Mouse (Mus musculus) adrenal gland (tissue): ENCODE measurements around the gene Lin7a.

Experiments used
- intact Hi-C: fragments of 180-260 bp; cut with DNase I; formaldehyde crosslinking; loops from one replicate; pipeline ENCODE4 v1.15.1; 2025
- long read RNA-seq, 2 experiments: library from polyadenylated mRNA; unstranded; transcript quantifications; one replicate each; pipeline ENCODE4 v2.0.0; 2020; ENCODE audit warnings: borderline replicate concordance in 1 of 2; ENCODE audit not compliant: insufficient replicate concordance in 1 of 2

Gene Lin7a
- long read RNA-seq, experiment 1, partial matches to known transcripts: 0 of 2 reads
- long read RNA-seq, experiment 1, other reads (novel, unspliced or antisense): 0 of 2 reads
- long read RNA-seq, experiment 2, partial matches to known transcripts: 0 of 3 reads
- long read RNA-seq, experiment 2, other reads (novel, unspliced or antisense): 0 of 3 reads

DNA sequence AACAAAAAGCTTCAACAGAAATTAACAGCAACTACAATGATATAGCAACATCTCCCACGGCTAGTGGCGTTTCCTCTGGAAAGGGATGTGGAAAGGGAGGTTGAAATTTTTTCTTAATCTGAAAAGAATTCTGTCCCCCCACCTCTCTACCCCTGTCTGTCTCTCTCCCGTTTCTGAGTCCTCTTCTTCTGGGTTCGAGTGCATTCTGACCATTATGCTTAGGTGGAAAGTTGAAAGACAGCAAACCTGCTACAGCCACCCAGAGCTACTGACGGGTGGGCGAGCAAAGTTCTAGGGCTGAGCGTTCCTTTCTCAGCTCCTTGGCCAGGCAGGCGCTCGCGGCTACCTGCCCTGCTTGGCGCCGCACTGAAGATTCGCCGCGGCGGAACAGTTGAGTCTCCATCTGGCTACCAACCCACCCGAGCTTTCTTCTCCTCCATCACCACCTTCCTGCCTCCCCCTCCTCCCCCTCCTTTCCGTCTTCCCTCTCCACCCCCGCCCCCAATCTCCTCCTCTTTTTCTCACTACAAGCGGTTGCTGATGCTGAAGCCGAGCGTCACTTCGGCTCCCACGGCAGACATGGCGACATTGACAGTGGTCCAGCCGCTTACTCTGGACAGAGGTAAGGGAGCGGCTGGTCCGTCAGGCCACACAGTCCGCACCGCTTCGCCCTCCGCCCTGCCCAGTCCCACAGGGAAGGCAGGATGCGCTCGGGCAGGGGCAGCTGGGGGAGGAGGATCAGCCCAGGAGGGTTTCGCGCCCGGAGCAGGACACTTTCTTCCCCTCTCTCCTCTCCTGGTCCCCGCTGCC, at the start of gene Lin7a:
TSS of gene Lin7a (plus strand) at position 366 of the 810 bp plus-strand sequence.
- intact Hi-C loops: loop anchor here (10.0 kb wide), 1 partner anchor 113 kb away; no protein-coding TSS in a partner anchor

DNA sequence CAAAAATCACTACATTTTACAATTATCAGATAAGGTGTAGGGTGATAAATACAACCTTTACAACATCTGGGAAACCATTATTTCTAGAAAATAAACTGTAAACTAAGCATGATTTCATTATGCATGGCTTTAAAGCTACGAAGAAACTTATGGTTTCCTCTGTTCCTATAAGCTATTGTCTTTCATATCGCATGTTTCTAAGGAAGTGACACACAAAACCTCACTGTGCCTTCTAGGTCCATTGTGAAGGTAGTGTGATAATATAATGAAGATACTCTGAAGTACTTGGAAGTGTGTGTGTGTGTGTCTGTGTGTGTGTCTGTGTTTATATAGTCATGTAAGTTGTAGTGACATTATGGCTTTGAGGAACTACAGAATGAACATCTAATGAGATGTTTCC, 49.8 kb upstream of the Lin7a start:
- intact Hi-C loops: no loop called here

- intact Hi-C loops: no loop called here
These were observed 48.9 kb upstream of the Lin7a start for GRCm38 (mm10) chr10:107222406-107223185.

DNA sequence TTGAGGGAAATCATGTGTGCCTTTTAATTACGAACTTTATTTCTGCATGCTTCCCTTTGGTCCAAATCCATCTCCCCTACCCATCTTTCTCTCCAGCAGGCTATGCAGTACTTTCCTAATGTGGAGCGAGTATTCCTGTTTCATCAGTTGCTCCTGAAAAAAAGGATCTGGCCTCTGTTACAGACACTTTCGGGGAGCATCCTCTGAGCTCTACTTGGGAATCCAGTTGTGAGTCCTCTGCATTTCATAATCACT, 48.4 kb upstream of the Lin7a start:
- intact Hi-C loops: no loop called here

DNA sequence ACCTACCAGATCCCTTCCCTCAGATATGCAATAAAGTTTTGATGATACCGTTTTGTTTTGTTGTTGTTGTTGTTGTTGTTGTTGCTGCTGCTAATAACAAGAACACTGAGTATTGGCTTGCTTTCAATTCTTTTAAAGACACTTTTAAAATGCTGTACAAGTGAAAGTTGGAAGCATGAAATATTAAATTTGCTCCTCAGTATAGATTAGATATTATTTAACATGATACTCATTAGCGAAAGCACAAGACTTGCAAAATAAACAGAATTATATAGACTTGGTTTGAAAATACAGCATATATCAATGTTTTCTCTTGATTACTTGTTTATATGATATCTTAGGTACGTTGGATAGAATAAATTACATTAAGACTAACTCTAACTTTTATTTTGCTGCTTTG, 47.7 kb upstream of the Lin7a start:
- intact Hi-C loops: no loop called here

GRCm38 (mm10) chr10:107224596-107225330, 46.7 kb upstream of the Lin7a start:
- intact Hi-C loops: no loop called here

- intact Hi-C loops: no loop called here
These were observed 46.1 kb upstream of the Lin7a start for GRCm38 (mm10) chr10:107225331-107225835.

DNA sequence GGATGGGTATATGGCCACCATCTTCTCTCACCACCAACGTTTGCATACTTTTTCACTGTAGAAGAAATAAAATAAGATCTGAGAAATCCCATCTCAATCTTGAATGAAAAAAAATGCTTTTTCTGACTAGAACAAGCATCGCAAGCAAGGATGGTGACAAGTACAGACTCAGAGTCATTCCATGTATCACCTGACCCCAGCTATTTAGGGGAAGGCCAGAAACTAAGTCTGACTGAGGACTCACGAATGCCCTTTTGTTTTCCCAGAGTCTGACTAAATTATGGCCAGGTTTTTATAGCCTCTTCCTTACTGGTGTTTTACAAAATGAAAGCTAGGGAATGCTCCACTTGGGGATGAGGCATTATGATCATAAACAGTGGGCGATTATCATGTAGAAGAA, 45.6 kb upstream of the Lin7a start:
- intact Hi-C loops: no loop called here

DNA sequence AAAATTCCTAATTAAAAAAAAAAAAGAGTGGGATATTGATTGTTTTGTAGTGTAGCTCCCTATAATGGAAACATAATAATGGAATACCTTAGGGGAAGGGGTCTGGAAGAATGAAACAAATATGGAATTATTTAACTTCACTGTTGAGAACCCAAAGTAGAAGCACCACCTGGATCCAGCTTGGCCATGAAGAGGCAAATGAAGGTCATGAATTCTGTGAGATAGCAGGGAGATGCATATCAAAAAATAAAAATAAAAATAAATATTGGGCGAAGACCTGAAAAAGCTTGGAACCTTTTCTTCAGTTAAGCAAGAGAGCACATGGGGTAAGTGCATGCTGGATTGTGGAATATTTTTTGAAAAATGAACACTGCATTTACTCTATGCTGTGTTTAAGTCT, 43.6 kb upstream of the Lin7a start:
- intact Hi-C loops: no loop called here

DNA sequence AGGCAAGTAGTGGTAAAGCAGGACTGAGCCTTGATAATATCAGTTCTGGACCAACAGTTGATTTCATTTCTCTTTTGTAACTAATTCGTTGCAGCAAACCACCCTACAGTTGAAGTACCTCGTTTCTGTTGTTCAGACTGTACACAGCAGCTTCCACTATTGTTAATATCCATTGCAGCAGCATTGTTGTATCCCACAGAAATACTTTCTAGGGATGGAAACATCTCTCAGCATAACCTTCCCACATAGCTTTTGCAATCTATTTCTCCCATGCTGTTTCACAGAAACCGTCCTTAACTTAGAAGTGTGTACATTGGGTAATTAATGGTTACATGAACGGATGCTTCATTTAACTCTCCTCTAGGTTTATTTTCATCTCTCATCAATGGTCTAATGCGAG, 42.7 kb upstream of the Lin7a start:
- intact Hi-C loops: no loop called here

- intact Hi-C loops: no loop called here
These were observed 42.1 kb upstream of the Lin7a start for GRCm38 (mm10) chr10:107229416-107229815.

DNA sequence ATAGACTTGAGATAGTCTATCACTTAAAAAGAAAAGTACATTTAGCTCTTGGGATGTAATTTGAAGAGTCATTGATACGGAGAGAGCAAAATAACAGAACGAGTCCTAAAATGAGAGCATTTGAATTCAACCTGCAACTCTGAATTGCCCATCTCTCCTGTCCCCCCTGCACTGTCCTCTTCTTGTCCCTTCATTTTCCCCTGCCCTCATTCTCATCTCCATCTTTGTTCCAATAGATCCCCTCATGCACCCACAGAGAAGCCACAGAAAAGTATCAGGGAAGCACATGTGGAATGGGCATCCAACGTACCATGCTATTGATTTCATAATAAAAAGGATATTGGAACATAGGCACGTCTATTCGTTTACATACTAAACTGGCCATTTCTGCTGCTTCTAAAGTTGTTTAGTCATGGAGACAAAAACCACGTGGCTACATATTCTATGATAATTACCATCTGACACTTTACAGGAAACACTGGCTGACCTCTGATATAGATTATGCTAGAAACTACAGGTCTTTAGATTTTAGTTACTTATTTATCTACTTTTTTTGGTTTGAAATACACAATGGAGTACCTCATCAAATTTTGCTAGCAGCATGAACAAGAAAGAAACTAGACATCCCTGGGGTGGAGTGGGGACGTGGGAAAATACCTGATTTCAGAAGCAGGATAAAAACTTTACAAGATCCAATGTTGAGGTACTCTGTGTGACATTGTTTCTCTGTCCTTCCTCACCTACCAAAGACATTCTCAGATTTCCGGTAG, 41.2 kb upstream of the Lin7a start:
- intact Hi-C loops: no loop called here

DNA sequence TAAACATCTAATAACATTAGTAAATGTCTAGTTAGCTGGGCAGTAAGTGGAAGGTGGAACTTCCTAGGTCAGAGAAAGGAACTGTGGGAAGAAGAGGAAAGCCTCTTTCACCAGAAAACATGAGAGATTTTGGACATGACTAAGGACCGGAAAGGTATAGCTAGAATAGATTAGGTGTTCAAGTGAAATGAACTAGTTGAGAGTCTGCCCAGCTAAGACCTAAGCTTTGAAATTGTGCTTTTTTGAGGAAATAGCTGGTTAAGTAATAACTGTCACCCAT, 40.7 kb upstream of the Lin7a start:
- intact Hi-C loops: no loop called here

GRCm38 (mm10) chr10:107231421-107232010, 40.0 kb upstream of the Lin7a start:
- intact Hi-C loops: no loop called here

GRCm38 (mm10) chr10:107232491-107233110, 38.9 kb upstream of the Lin7a start:
- intact Hi-C loops: no loop called here

DNA sequence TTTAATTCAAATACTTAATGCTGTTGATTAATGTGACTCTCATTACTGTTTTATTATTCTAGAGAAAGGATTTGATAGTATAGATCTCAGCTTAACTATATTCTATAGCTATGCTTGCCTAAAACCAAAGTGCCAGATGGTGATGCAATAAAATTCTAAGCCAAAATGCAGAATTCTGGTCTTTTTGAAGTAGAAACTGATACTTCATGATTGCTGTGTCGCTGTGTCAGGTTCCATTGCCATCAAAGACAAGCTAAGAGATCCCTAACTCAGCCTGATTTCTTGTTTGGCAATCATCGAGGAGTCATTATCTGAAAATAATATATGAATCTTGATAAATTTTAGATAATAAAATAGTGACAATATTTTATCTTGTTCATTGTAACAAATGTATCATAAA, 38.3 kb upstream of the Lin7a start:
- intact Hi-C loops: no loop called here

- intact Hi-C loops: no loop called here
These were observed 37.7 kb upstream of the Lin7a start for GRCm38 (mm10) chr10:107233825-107234224.

GRCm38 (mm10) chr10:107234421-107235400, 36.8 kb upstream of the Lin7a start:
- intact Hi-C loops: no loop called here

DNA sequence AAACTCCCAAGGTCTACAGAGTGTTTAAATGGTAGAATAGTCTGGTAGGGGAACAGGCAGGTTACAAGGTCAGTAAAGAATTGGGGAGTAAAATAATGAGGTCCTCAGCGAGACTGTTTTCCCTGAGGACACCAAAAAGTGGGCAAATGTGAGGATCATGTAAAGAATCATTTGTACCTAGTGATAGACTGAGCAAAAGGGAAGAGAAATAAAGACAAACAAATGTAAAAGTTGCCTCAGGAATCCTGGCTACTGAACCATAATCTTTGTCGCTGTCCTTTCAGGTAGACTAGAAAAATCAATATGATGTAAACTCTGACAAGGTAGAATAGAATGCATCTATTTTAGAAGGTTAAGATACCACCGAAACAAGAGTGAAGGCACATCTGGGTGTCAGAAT, 36.0 kb upstream of the Lin7a start:
- intact Hi-C loops: no loop called here
